Mouse (Mus musculus) liver, adult (tissue): ENCODE measurements around the gene Dpep2nb.

Experiments
- GATA4 ChIP-seq: IDR thresholded peaks from 2 replicates; pipeline ENCODE4 v1.6.1; 2014; ENCODE audit warnings: mild to moderate bottlenecking, low read length; ENCODE audit not compliant: insufficient replicate concordance

Dpep2nb gene

DNA sequence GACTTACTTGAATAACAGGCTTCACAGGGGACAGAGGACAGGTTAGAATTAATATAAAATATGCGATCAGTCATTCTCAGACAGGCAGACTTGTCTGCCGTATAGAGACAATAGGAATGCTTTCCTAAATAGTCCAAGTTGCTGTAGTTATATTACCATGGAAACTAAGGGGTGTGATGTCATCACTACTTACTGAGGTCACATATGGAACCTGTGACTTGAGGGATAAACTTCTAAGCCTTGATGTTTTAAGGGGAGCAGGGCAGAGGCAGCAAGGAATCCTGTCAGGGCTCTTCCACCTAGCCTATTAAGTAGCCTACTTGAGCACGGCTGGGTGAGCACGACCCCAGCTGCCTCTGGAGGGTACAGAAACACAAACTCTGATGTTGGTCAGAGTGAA is at the start of gene Dpep2nb:
Dpep2nb (minus strand) TSS at position 101 of the 400 bp plus-strand sequence.
- no peak for TF ChIP-seq GATA4

DNA sequence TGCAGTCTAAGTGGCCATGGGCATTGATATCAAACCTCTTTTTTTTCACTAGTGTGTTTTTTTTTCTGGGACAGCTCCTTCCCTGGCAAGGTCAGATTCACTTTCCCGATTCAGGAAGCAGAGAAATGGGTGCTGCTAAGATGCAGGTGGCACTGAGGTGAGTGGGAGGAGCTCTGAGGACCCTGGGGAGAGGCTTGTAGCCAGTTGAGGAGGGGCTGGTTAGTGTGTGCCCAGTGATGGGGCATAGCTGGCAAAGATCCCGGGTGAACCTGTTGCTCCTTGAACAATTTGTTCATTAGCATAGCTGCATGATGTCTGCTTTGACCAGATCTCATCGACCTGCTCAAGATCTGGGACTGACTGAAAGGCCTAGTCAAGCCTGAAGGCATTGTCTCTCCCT is 49.3 kb upstream of the Dpep2nb start:
- TF ChIP-seq GATA4 = no peak

DNA sequence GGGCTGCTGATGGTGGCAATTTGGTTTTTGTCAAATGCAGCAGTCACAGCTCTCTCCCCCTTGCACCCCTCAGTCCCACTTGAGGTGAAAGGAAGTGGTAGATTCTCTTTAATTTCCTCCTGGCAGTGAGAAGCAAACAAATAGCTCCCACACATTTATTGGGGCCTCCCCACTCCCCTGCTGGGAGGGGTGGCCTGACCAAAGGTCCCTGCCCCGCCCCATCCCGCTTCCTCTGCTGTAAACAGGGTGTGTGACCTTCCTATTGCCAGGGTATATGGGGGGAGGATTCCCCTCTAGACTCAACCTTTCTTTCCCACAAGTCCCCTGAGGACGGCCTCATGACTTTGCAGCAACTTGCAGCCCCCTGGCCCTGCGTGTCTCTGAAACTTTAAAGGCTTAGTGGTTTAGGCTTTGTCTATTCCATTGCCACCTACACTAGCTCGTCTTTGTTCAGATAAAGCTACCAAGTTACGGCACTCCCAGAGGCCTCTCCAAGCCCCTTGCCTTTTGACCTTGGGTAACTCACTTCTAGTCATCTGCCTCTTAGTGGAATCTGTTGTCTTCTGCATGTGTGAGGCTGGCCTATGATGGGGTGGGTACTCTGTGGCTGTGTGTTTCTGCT is 48.5 kb upstream of the Dpep2nb start:
- TF ChIP-seq GATA4 = no peak

DNA sequence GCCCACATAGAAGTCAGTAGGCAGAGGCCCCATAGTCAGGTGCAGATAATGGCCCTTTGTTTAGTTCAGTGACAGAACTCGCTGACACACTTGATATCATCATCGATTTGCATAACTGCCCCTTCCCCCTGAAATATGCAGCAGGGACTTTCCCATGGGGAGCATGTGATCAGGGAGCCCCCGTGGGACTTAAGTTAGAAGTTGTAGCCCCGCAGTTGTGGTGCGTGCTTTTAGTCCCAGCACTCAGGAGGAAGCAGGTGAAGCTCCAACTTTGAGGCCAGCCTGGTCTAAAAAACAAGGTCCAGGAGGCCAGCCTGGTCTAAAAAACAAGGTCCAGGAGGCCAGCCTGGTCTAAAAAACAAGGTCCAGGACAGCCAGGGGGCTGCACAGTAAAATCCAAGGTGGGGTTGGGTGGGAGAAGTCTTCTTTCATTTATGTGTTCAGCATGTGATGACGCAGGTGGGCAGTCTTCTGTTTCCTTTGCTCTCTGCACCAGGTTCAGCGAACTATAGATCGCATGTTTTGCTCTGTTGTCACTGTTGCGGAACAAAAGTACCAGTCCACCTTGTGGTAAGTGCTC is 46.8 kb upstream of the Dpep2nb start:
- TF ChIP-seq GATA4 = no peak

DNA sequence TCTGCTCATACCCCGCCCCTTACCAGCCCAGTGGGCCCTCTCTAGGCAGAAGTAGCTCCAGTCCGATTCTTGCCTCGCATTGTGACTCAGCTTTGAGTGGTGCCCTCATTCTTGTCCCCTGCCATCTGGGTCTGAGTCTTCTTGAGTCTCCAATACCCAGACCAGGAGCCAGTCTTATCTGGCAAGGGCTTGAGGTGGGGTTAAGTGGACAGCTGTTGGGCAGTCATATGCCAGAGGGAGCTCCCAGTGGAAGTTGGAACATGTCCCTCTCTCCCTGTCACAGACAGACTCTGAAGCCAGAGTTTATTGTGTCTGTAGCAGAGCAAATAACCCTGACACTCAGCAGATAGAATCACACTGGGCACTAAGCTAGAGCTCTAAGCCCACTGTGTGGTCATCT is 45.3 kb upstream of the Dpep2nb start:
- TF ChIP-seq GATA4 = no peak

GRCm38 (mm10) chr8:106049840-106050239 is 44.1 kb upstream of the Dpep2nb start:
- TF ChIP-seq GATA4 = no peak

DNA sequence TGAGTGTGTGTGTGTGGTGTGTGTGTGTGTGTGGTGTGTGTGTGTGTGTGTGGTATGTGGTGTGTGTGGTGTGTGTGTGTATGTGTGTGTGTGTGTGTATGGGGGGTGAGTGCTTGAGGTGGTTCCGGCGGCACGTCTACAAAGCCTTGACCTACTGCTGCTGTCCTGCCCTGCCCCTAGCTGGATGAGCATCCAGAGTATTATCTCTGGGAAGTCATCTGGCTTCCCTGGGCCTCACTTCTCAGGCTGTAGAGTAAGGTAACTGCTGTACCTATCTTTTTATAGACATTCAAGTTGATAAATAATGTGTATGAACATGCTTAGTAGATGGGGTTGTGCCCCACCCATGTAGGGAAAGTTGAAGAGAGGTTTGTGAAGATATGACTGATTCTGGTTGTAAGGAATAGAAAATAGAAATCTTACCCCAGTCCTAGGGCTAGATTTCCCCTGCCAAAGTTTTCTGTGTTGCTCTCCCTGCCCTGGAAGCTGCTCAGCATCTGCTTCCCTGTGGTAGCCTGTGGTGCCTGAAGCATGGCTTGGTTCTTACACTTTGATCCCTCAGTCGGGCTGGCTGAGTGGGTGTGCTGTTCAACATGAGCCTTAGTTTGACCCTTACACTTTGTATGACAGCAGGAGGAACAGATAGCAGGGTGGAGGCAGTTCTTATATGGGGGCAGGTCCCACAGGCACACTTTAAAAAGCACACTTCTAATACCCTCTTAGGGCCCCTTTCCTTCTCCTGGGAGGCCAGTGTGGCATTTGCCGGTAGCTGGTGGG is 42.3 kb upstream of the Dpep2nb start:
- no peak for TF ChIP-seq GATA4

DNA sequence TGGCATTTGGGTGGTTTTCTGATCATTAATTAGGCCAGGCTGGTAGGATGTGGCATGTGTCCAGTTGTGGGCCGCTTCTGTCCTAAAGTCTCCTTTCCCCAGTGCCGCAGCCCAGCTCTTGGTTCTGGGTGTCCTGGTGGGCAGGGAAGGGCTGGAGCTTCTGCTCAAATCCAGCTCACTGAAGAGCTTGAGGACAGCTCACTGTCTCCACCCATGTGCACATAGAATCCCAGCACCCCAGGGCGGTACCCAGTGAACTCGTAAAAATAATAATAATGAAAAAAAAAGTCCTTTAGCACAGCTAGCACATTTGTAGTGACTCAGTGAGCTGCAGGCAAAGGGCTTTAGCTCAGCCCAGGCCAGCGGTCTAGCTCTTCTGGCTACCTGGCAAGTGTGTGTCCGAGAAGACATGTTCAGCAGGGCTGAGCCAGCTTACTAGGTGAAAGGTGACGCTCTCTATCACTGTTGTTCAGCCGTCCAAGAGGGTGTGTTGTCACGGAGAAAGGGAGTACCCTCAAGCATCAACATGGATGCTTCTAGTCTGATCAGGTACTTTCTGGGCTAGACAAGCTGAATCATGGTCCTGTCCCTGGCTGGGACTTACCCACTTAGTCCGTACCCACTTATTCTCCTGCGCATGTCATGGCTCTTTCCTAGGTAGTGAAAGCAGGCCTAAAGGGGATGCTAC is 41.2 kb upstream of the Dpep2nb start:
- no peak for TF ChIP-seq GATA4

DNA sequence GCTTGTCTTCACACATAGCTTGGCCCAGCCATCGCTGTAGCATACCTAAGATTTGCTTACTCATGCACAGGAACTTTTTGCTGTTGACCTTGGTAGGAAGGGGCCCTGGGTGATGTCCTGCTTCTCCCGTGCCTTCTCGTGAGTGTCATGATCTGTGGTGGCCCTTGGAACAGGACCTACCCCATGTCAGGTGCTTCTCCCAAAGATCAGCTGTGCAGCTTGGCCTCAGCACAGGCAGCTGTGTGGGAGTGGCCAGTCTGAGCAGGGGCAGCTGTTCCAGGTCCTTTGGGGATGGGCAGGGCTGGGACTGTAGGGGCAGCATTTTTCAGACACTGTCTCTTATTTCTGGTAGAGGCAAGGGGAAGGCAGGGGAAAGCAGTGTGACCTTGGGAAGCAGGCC is 38.4 kb upstream of the Dpep2nb start:
- TF ChIP-seq GATA4 = no peak

GRCm38 (mm10) chr8:106043055-106043454 is 37.3 kb upstream of the Dpep2nb start:
- no peak for TF ChIP-seq GATA4

GRCm38 (mm10) chr8:106040218-106040617 is 34.4 kb upstream of the Dpep2nb start:
- TF ChIP-seq GATA4 = no peak

DNA sequence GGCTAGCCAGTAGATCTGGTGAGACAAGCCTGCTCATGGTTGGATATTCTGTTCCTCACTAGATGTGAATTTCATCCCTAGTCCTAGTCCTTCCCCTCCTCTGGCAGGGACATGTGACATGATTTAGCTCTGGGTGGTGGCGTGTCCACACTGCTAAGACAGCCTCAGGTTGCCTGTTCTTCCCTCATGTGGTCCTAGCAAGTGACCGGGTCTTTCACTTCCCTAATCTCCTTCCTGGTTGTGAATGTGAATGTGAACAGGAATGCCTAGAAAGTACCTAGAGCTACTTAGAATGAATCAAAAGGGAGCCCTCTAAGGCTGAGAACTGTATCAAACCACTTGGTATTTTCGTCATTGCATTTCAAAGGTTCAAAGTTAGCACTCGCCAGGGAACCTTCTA is 33.8 kb upstream of the Dpep2nb start:
- TF ChIP-seq GATA4 = no peak

DNA sequence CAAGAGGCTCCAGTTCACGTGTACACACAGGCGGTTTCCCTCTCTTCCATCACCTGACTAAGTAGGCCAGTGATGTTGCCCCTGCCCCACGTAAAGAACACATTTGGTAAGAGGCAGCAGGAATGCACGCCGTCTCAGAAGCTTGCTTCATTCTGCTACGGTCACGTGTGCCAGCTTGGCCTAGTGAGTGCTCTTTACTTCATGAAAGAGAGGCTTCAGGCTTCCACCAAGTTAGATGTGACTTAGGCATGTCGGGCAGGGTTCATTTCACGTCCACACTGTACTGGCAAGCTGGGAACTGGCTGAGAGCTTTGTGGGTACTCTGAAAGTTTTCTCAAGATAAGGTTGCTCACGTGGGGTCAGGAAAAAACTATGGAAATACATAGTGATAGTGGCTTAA is 32.9 kb upstream of the Dpep2nb start:
- no peak for TF ChIP-seq GATA4

GRCm38 (mm10) chr8:106022483-106022882 is 16.7 kb upstream of the Dpep2nb start:
- TF ChIP-seq GATA4 = no peak

DNA sequence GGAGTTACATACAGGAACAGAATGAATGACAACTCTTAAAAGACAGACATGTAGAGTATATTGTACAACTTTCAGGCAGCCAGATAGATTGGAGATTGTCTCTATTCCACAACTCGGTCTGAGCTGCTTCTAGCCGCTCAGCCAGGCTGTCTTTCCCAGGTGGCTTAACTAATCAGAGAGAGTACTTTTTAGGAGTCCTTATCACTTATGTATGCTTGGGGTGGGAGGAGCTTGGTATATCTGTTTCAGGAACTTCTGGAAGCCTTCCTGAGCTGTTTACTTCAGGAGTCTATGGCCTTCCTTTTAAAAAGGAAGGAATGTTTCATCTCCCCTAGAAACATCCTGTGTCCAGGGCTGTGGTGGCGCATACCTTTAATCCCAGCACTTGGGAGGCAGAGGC is 12.3 kb upstream of the Dpep2nb start:
- TF ChIP-seq GATA4 = no peak

DNA sequence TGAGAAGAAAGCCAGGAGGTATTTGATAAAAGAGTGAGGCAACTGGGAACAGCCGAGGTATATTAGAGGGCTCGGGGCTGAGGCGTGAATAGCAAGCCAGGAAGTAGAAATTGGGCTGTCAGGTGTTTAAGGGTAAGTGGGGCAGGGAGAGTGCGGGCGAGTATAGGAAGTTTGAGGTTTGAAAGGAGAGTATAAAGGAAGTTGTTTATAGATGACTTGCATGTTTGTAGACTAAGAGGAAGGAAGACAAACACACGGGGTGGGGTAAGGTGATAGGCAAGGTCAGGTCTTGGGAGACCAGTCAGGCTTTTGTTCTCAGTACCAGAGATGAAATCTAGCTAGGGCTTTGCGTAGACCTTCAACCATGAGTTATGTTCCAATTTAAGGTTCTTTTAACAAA is 11.4 kb upstream of the Dpep2nb start:
- no peak for TF ChIP-seq GATA4

GRCm38 (mm10) chr8:106016284-106016683 is 10.5 kb upstream of the Dpep2nb start:
- TF ChIP-seq GATA4 = no peak

DNA sequence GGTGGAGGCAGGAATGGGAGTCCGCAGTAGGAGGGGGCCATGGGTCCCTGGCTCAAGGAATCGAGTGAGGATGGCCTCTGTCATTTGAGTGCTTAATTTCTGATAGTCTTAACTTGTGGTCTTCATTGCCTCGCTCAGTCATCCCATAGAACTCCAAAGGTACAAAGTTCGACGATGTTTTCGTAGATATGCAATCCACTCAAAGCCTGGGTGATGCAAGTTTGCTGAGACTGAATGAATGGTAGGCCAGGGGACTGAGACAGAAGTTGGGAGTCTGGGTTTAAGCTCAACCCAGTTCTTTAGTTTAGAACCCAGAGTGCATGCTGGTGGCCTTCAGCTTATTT is 5.8 kb upstream of the Dpep2nb start, which contains the start of gene Ddx28:
Ddx28 (minus strand) TSS at position 240 of the 344 bp plus-strand sequence.
- TF ChIP-seq GATA4 = no peak
